Mouse (Mus musculus) heart, adult 11 months (tissue): ENCODE measurements around the gene Cox8a.
A peak's percentile ranks its signal among the peaks of the same experiment; 100 is the strongest.

ENCODE experiments used
- DNase-seq: peaks from one replicate; pipeline ENCODE4 v3.0.0; 2022

Cox8a gene

DNA sequence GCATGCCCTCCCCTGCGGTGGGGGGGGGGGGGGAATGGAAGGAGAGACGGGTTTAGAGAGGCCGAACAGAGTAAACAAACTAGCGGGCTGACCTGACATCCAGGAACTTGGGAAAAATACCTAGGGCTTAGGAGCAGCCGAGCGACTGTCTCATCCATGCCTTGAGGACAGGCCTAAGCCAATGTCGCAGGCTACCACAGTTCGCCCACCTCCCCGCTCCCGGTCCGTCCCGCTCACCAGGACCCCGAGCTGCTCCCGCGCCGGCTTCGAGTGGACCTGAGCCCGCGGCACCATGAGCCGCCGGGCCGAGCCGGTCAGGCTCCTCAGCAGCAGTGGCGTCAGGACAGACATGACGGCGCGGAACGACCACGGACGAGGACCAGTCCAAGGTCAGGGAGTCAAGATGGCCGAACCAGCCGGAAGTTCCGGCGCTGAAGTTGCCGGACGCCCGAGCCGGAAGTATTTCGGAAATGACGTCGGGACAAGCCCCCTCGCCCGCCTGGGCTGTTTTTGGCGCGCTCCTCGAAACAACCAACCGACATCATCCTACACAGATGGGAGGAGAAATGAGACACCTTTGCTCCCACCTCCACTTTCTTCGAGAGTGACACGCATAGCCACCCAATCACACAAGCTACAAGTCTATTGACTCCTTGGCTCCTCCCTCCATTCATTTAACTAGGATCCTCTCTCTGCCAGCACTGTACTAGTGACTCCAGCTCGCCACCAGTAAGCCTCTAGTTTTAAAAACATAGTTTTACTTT, at the start of gene Cox8a:
Gene Cox8a, minus strand, starts transcription at position 455 of the 764 bp plus-strand sequence.
- peak; percentile 100 for DNase-seq

GRCm38 (mm10) chr19:7266421-7266831, 49.0 kb upstream of the Cox8a start:
- DNase-seq = peak; percentile 92

- peak; percentile 95 for DNase-seq
These were observed 48.2 kb upstream of the Cox8a start for GRCm38 (mm10) chr19:7265478-7266191.

GRCm38 (mm10) chr19:7264766-7265331, 47.4 kb upstream of the Cox8a start:
- peak; percentile 98 for DNase-seq

GRCm38 (mm10) chr19:7264088-7264765, 46.8 kb upstream of the Cox8a start:
- peak; percentile 97 for DNase-seq

- DNase-seq = no peak
These were observed 45.2 kb upstream of the Cox8a start for GRCm38 (mm10) chr19:7262592-7262991.

DNA sequence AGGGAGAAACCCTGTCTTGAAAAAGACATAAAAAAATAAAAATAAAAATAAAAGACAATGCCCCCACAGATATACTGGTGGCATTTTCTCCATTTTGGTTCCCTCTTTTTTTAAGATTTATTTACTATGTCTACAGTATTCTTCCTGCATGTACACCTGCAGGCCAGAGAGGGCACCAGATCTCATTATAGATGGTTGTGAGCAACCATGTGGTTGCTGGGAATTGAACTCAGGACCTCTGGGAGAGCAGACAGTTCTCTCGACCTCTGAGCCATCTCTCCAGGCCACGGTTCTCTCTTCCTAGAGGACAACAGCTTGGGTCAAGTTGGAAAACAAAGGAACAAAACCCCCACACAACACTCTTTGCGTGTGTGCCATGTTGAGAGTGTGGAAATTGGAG, 44.5 kb upstream of the Cox8a start:
- no peak for DNase-seq

GRCm38 (mm10) chr19:7261476-7261875, 44.1 kb upstream of the Cox8a start:
- no peak for DNase-seq

DNA sequence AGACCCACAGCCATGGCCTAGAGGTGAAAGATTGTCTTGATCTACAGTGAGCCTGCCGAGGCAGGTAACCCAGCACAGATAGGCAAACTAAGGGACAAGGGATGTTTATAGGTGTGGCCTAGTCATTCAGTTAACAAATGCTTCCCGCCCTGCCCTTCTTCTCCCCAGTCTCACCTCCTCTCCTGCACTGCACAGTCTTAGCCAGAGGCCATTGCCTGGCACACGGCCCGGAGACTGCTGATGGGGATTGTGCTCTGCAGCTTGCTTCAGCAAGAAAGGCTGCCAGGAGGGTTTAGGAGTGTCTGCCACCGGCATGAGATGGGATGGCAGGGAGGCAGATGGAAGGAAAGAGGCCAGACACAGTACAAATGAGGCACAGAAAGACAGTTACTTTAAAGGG, 40.5 kb upstream of the Cox8a start:
- no peak for DNase-seq

DNA sequence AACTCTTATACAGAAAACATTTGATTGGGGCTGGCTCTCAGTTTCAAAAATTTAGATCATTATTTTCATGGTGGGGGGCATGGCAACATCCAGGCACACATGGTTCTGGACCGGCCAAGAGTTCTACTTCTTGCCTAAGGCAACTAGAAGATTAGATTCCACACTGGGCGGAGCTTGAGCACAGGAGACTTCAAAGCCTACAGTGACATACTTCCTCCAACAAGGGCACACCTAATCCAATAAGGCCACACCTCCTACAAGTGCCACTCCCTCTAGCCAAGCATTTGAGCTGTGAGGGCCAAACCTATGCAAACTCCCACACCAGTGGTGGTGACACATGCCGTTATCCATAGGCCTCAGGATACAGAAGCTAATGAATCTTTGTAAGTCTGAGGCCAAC, 28.6 kb upstream of the Cox8a start:
- no peak for DNase-seq

DNA sequence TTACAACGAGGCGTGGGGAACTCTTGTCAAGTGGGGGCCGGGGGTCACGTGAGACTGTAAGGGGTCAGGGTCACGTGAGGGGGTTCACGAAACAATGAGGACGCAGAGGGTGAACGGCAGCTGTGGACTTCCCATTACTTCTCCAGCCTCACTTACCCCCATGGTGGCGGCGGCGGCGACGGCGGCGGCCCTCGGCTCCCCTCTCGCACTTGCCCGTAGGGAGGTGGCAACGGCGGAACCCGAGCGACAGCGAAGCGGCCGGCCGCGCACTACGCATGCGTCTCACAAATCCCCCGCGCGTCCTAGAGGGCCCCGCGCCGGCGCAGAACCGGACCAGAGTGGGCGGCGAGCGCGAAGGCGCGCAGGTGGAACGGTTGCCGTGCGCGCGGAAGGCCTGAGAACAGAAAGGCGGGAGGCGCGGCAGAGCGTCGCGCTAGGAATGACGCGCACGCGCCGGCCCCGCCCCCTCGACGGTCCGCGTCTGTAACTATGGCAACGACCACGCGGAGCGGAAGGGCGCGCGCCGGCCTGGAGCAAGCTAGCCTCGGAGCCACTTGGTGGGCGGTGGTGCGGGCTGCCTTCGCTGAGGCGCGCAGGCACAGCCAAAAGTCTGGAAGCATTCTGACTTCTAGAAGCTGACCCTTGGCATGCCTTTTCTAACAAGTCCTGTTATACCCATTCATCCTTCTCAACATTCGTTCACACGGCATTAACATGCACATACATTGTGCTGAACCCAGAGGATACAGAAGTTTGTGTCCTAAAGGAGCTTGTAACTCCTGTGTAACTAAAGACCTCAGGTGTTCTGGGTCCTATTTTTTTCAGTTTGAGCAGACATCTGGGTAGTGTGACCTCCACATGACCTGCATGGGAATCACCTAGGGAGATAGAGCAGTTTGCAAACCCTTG, 23.6 kb upstream of the Cox8a start, which contains the start of gene Naa40:
Gene Naa40, minus strand, starts transcription at position 402 of the 909 bp plus-strand sequence.
- peak; percentile 99 for DNase-seq

DNA sequence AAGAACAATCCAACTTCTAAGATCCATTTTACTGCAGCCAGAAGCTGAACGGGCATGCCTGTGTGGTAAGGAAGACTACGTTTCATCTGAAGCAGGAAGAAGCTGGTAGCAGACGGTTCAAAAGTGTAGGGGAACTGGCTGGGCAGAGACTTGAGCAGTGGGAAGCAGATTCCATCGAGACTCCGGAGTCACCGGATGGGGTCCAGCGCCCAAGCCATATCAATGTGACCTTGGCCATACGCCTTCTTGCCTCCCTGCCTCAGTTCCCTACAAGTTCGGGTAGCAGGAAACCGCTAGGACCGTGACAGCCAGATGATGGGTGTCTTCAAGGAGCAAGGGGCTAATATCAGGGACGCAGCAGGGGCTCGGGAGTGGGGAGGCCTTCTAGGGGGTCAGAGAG, 22.9 kb upstream of the Cox8a start:
- DNase-seq = no peak

- DNase-seq = no peak
These were observed 22.2 kb upstream of the Cox8a start for GRCm38 (mm10) chr19:7239574-7239973.

DNA sequence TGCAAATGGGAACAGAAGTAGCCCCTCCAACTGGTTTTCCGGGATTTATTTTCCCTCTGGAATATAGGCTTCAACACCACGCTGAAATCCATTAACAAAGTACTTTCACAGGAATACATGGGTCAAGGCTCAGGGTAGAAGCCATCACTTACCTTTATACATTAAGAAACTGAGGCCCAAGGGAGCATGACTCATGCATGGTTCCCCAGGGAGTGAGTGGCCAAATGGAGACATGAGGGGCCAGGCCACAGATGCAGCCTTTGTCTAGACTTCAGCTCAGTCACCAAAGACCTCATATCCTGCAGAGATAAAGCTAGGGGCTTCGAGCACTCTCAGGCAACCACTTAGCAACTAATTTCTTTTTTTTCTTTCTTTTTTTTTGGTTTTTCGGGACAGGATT, 19.3 kb upstream of the Cox8a start:
- peak; percentile 77 for DNase-seq

DNA sequence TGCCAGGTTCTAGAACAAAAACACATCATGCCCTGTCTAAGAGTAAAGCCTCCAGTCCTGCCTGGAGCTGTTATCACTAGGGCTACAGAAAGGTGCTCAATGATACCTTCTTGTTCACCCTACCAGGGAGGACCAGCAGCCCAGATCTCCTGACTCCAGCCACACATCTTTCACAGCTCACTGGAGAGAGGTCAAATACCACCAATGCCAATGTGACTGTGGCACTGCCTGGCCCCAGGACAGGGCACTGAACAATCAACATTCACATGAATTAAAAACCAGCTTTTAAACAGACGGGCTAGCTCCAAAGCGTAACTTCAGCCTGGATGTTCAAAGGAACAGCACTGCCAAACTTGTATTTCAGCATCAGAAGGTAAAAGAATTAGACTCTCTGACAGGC, 18.6 kb upstream of the Cox8a start:
- no peak for DNase-seq

GRCm38 (mm10) chr19:7235461-7235860, 18.0 kb upstream of the Cox8a start:
- no peak for DNase-seq

DNA sequence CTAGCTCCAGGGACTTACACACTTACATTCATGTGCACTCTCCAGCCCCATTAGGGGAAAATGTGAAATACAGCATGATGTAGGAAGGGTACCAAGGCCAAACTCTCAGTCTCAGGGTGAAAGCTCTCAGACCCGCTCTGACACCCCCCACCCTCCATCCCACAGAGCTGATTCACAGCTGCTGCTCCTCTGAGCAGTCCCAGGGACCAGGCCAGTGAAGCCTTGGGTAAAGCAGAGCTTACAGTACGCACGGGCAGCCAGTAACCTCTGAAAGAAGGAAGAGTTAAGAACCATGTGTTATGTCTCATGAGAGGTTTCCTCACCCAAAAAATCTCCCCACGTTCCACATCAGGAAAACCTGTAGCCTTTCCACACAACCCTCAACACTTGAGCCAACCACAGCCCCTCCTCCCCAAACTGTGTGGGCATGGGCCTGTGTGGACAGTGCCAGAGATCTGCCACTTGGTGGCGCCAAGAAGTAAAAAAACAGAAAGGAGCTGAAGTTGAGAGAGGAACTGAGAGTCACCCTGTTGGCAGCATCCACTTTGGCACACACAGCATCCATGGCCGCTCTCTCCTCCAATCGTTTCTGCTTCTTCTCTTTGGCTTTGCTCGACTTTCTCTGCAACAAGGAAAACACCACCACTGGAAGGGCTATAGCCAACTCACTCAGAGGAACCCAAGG, 17.3 kb upstream of the Cox8a start:
- peak; percentile 98 for DNase-seq

DNA sequence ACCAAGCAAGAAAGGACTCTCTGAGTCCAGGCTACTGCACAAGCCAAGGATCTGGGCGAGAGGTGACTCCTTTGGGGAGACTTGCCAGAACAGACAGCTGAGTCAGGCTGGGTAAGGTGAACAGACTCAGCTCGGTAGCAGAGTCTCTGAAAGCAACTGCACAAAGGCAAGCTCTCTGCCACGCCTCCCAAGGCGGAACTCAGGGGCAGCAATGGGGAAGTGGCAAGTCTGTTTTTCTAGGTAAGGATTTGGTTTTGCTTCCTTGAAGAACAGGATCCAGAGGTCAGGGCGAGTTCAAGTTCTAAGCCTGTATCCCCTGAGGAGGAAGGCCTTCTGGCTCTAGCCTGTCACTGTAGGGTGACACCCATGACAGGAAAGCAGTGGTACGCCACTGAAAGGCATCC, 9.1 kb upstream of the Cox8a start:
- DNase-seq = no peak

GRCm38 (mm10) chr19:7225096-7225690, 7.8 kb upstream of the Cox8a start:
- peak; percentile 90 for DNase-seq

- DNase-seq = no peak
These were observed 6.8 kb upstream of the Cox8a start for GRCm38 (mm10) chr19:7224253-7224652.

GRCm38 (mm10) chr19:7223488-7223887, 6.1 kb upstream of the Cox8a start:
- peak; percentile 91 for DNase-seq
